Mouse (Mus musculus): ENCODE measurements at regions not wholly inside any gene's neighbourhood (a gene's known extent, or its start where the extent isn't known, plus 50 kb on each side); places are given as distances from the start of the nearest gene placed in this dataset.
"Not testable (repeated sequence)": the region's sequence is repeated elsewhere in the genome, so short reads cannot be mapped to it uniquely, and the experiment has no call there.

DNA sequence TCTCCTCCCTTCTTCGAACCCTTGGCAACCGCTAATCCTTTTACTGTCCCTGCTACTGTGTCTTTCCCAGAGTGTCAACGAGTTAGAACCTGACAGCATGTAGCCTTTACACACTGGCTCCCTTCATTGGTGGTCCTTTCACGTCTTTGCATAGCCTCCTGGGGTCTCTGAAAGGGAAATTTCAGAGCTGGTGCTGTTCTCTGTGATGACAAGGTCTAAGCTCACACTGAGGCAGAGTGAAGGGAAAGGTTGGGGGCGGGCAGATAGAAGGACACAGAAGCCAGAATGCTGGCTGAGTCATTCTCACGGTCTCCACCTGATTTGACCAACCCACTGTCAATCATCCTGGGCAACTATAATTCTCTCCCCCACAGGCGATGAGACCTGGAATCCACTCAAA, 78.2 kb downstream of the Cd2 start:
- no peak overlapping the region for H3K4me3 ChIP-seq (ENCODE audit: low read depth, low read length)
- no peak overlapping the region for H3K4me2 ChIP-seq (ENCODE audit: low read depth, low read length)
- DNase-seq (no peak), ATAC-seq (no peak)
- no peaks in the 10 kb centered on the region for H3K9me3 ChIP-seq (ENCODE audit: low read length)
- no peak for TF ChIP-seq EP300 (IDR thresholded peaks at IDR 0.05; ENCODE audit: low read depth)
- TF ChIP-seq CTCF (IDR thresholded peaks at IDR 0.05; ENCODE audit: low read depth) = no peak
- no peaks in the 10 kb centered on the region for H3K36me3 ChIP-seq (replicated peaks; ENCODE audit: insufficient read depth, low read length)
- no peak overlapping the region for H3K27ac ChIP-seq (ENCODE audit: low read depth)
- no peak overlapping the region for H3K9ac ChIP-seq (replicated peaks)
- no peaks in the 10 kb centered on the region for H3K4me1 ChIP-seq (ENCODE audit: insufficient read depth)
- WGBS (ENCODE audit: insufficient replicate concordance) = 74% methylated on average over 7 of the region's 7 CpGs
- H3K27me3 ChIP-seq (ENCODE audit: insufficient read depth, low read length) = no peaks in the 10 kb centered on the region

DNA sequence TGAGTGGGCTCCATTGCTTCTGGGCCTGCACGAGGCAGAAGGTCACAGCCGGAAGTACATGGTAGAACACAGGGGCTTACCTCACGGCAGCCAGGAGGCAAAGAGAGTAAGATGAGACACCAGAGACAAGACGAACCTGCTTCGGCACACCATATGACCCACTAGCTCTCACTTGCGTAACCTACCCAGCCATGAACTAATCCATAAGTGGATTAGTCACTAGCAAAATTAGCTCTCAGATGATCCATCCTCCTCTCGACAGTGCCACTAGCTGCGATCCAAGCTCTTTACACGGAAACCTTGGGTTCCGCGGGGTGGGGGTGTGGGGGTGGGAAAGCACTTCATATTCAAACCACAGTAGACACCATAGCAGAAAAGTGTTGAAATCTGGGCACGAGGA, 79.0 kb downstream of the Cd2 start:
- H3K4me1 ChIP-seq (ENCODE audit: insufficient read depth) = no peaks in the 10 kb centered on the region
- no peaks in the 10 kb centered on the region for H3K9me3 ChIP-seq (ENCODE audit: low read length)
- ATAC-seq (no peak), DNase-seq (no peak)
- no peak overlapping the region for H3K4me2 ChIP-seq (ENCODE audit: low read depth, low read length)
- no peak overlapping the region for H3K27ac ChIP-seq (ENCODE audit: low read depth)
- no peaks in the 10 kb centered on the region for H3K27me3 ChIP-seq (ENCODE audit: insufficient read depth, low read length)
- no peak overlapping the region for H3K9ac ChIP-seq (replicated peaks)
- TF ChIP-seq EP300 (IDR thresholded peaks at IDR 0.05; ENCODE audit: low read depth) (no peak), CTCF (IDR thresholded peaks at IDR 0.05; ENCODE audit: low read depth) (no peak)
- no peak overlapping the region for H3K4me3 ChIP-seq (ENCODE audit: low read depth, low read length)
- no peaks in the 10 kb centered on the region for H3K36me3 ChIP-seq (replicated peaks; ENCODE audit: insufficient read depth, low read length)
- 83% methylated on average over 12 of the region's 12 CpGs for WGBS (ENCODE audit: insufficient replicate concordance)

DNA sequence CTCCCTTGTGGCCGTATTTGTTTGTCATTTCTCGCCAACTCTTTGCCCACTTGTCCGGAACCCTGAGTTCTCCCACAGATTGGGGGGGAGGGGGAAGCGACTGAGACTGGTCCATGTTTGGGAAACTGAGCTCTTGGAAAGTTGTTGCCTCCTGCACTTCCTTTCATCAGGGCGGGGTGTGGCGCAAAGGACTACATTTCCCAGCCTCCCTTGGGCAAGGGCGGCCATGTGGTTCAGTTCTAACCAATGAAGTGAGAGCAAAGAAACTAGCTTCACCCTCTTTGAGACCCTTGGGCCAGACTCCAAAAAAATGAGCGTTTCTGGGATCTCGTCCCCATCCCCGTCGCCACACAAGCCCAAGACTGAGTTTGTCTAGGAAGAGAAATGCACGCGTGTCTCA, 81.6 kb downstream of the Cd2 start:
- not testable (repeated sequence) for H3K36me3 ChIP-seq (replicated peaks; ENCODE audit: insufficient read depth, low read length); H3K27ac ChIP-seq (ENCODE audit: low read depth); H3K9me3 ChIP-seq (ENCODE audit: low read length); H3K4me2 ChIP-seq (ENCODE audit: low read depth, low read length); ATAC-seq; H3K4me3 ChIP-seq (ENCODE audit: low read depth, low read length); H3K27me3 ChIP-seq (ENCODE audit: insufficient read depth, low read length); H3K9ac ChIP-seq (replicated peaks); H3K4me1 ChIP-seq (ENCODE audit: insufficient read depth); DNase-seq
- WGBS (ENCODE audit: insufficient replicate concordance) = 85% methylated on average over 13 of the region's 13 CpGs

DNA sequence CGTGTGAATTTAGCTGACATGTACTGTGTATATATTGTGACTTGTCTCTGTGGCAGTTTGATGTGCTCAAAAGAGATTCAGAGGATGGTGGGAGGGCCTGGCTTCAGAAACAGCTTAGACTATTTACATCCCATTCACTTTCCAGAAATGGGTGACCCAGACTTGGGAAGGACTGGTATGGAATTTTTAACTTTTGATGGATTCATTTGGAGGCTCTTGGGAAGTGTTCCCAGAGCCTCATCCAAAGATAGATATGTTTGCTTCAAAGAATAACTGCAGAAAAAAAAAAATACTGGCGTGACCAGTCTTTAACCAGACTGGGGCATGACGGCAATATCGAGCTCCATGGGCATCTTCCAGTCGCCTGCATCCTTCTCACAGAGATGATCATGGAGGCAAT, 84.6 kb upstream of the Ptgfrn start:
- Histone ChIP-seq H3K27ac (ENCODE audit: low read depth) (no peak overlapping the region), H3K4me3 (ENCODE audit: low read depth, low read length) (no peak overlapping the region), H3K36me3 (replicated peaks; ENCODE audit: insufficient read depth, low read length) (no peaks in the 10 kb centered on the region), H3K27me3 (ENCODE audit: insufficient read depth, low read length) (no peaks in the 10 kb centered on the region), H3K4me2 (ENCODE audit: low read depth, low read length) (no peak overlapping the region), H3K9me3 (ENCODE audit: low read length) (no peaks in the 10 kb centered on the region), H3K4me1 (ENCODE audit: insufficient read depth) (no peaks in the 10 kb centered on the region), H3K9ac (replicated peaks) (no peak overlapping the region)
- WGBS (ENCODE audit: insufficient replicate concordance) = 73% methylated on average over 5 of the region's 5 CpGs
- ATAC-seq (no peak), DNase-seq (no peak)
- TF ChIP-seq CTCF (IDR thresholded peaks at IDR 0.05; ENCODE audit: low read depth) (no peak), EP300 (IDR thresholded peaks at IDR 0.05; ENCODE audit: low read depth) (no peak)

DNA sequence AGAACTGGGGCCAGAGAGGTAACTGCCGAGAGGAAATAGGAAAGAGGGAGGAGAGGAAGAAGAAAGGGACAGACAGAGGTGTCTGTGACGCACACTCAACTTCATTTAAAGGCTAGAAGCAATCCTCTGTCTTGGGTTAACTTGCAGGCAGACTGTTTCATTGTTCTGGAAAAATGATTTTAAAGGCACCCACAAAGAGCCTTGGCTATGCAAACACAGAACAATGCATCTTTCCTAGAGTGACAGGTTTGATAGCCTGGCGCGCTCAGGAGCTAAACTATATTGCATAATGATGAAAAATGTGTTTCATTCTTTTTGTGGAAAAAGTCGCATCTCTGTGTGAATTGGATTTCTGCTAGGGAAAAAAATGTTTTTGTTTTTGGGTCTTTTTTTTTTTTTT, 84.2 kb upstream of the Ptgfrn start:
- Histone ChIP-seq H3K27me3 (ENCODE audit: insufficient read depth, low read length) (no peaks in the 10 kb centered on the region), H3K4me1 (ENCODE audit: insufficient read depth) (no peaks in the 10 kb centered on the region), H3K9ac (replicated peaks) (no peak overlapping the region), H3K27ac (ENCODE audit: low read depth) (no peak overlapping the region), H3K4me2 (ENCODE audit: low read depth, low read length) (no peak overlapping the region), H3K4me3 (ENCODE audit: low read depth, low read length) (no peak overlapping the region), H3K36me3 (replicated peaks; ENCODE audit: insufficient read depth, low read length) (no peaks in the 10 kb centered on the region), H3K9me3 (ENCODE audit: low read length) (no peaks in the 10 kb centered on the region)
- DNase-seq (no peak), ATAC-seq (no peak)
- TF ChIP-seq EP300 (IDR thresholded peaks at IDR 0.05; ENCODE audit: low read depth) (no peak), CTCF (IDR thresholded peaks at IDR 0.05; ENCODE audit: low read depth) (no peak)
- 71% methylated on average over 5 of the region's 5 CpGs for WGBS (ENCODE audit: insufficient replicate concordance)

DNA sequence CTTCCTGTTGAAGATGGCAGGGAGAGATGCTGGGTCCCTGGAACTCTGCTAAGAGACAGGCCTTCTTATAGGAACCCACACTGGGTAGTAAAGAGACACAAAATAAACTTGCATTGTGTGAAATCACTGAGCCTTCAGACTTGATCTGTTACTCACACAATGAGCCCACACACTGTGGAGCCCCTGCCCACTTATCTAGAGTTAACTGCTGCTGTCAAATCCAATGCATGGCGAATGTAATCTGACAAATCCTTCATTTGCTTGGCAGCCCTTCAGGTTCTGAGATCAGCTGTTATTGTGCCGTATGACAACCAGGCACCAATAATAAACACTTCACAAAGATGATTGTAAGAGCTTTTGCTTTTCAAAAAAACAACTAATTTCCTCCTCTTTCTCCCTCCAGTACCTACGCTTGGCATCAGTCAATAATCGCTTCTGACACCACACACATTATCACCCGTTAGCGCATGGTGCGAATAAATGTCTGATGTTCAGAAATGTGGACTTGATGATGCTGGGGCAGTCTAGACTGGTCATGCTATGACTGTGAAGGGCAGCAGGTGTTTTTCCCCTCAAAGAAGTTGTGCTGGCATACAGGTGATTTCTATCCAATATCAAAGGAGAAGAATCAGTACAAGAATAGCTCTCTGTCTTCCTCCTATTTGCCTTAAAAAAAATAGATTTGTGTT, 81.4 kb upstream of the Ptgfrn start:
- H3K4me1 ChIP-seq (ENCODE audit: insufficient read depth) = no peaks in the 10 kb centered on the region
- no peak overlapping the region for H3K9ac ChIP-seq (replicated peaks)
- ATAC-seq (no peak), DNase-seq (no peak)
- no peaks in the 10 kb centered on the region for H3K36me3 ChIP-seq (replicated peaks; ENCODE audit: insufficient read depth, low read length)
- TF ChIP-seq EP300 (IDR thresholded peaks at IDR 0.05; ENCODE audit: low read depth) (no peak), CTCF (IDR thresholded peaks at IDR 0.05; ENCODE audit: low read depth) (no peak)
- no peaks in the 10 kb centered on the region for H3K27me3 ChIP-seq (ENCODE audit: insufficient read depth, low read length)
- no peak overlapping the region for H3K4me2 ChIP-seq (ENCODE audit: low read depth, low read length)
- no peak overlapping the region for H3K4me3 ChIP-seq (ENCODE audit: low read depth, low read length)
- 77% methylated on average over 7 of the region's 7 CpGs for WGBS (ENCODE audit: insufficient replicate concordance)
- H3K27ac ChIP-seq (ENCODE audit: low read depth) = no peak overlapping the region
- no peaks in the 10 kb centered on the region for H3K9me3 ChIP-seq (ENCODE audit: low read length)

DNA sequence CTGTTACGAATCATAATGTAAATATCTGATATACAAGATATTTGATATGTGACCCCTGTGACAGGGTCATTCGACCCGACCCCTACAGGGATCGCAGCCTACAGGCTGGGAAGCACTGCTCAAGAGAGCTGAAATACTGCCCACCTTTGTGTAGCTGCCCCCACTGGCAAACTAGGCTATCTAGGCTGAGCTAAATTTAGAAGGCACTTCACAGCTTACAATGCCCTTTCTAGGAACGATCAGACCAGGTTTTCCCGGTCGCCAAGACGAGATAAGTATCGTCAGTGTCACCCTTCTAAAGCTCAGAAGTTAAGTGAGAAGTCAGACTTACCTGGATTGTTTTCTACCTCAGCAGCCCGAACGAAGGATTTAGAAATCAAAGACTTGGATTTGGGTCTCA, 71.9 kb upstream of the Ptgfrn start:
- ATAC-seq (no peak), DNase-seq (no peak)
- H3K4me1 ChIP-seq (ENCODE audit: insufficient read depth) = no peaks in the 10 kb centered on the region
- H3K36me3 ChIP-seq (replicated peaks; ENCODE audit: insufficient read depth, low read length) = no peaks in the 10 kb centered on the region
- TF ChIP-seq EP300 (IDR thresholded peaks at IDR 0.05; ENCODE audit: low read depth) (no peak), CTCF (IDR thresholded peaks at IDR 0.05; ENCODE audit: low read depth) (no peak)
- no peak overlapping the region for H3K4me2 ChIP-seq (ENCODE audit: low read depth, low read length)
- H3K9ac ChIP-seq (replicated peaks) = no peak overlapping the region
- WGBS (ENCODE audit: insufficient replicate concordance) = 75% methylated on average over 11 of the region's 11 CpGs
- no peak overlapping the region for H3K4me3 ChIP-seq (ENCODE audit: low read depth, low read length)
- no peaks in the 10 kb centered on the region for H3K27me3 ChIP-seq (ENCODE audit: insufficient read depth, low read length)
- no peaks in the 10 kb centered on the region for H3K9me3 ChIP-seq (ENCODE audit: low read length)
- H3K27ac ChIP-seq (ENCODE audit: low read depth) = no peak overlapping the region

Data from liver, postnatal 0 days (tissue).